33 mouse cellular contexts compared by ENCODE assay signal in genomic region chr4:147866056-147866455, GRCm38 (mm10).
"Had no signal": no experiment of that assay in that cellular context is flagged by ENCODE, and none has a peak within 500 bp of the region (broad histone marks: within the 10 kb centered on the region; RNA-seq: fewer than 3 reads in every experiment).

No protein-coding gene starts in this region.

- DNase-seq: heart, adult 2 months; heart, postnatal 10 days; heart, postnatal 36 days; heart, postnatal 4 days; kidney, adult 11 months; kidney, adult 18-20 months; kidney, adult 8-10 months; kidney, adult 9 months; kidney, postnatal 10 days; kidney, postnatal 14 days; kidney, postnatal 25 days; kidney, postnatal 36 days; kidney, postnatal 4 days; layer of hippocampus, adult 9-11 months; layer of hippocampus, postnatal 36 days had no signal

- H3K4me3 ChIP-seq: heart, adult 2 months; heart, embryonic 10.5 days; heart, embryonic 12.5 days; heart, embryonic 13.5 days; heart, embryonic 15.5 days; hindbrain, embryonic 10.5 days; hindbrain, embryonic 12.5 days; hindbrain, embryonic 13.5 days; hindbrain, embryonic 15.5 days; kidney, embryonic 15.5 days; layer of hippocampus, adult 2 months had no signal

- H3K27me3 ChIP-seq: heart, embryonic 12.5 days; heart, embryonic 13.5 days; heart, embryonic 15.5 days; hindbrain, embryonic 12.5 days; hindbrain, embryonic 13.5 days; hindbrain, embryonic 15.5 days; kidney, embryonic 15.5 days had no signal

- H3K4me2 ChIP-seq: heart, embryonic 11.5 days; heart, embryonic 12.5 days; heart, embryonic 13.5 days; heart, embryonic 15.5 days; hindbrain, embryonic 12.5 days; hindbrain, embryonic 13.5 days; hindbrain, embryonic 14.5 days; hindbrain, embryonic 15.5 days; kidney, embryonic 15.5 days had no signal

- H3K9me3 ChIP-seq: heart, embryonic 10.5 days; heart, embryonic 12.5 days; heart, embryonic 13.5 days; heart, embryonic 15.5 days; hindbrain, embryonic 12.5 days; hindbrain, embryonic 13.5 days; hindbrain, embryonic 15.5 days had no signal

- H3K27ac ChIP-seq: heart, adult 2 months; heart, embryonic 10.5 days; heart, embryonic 13.5 days; heart, embryonic 15.5 days; hindbrain, embryonic 10.5 days; hindbrain, embryonic 12.5 days; hindbrain, embryonic 13.5 days; hindbrain, embryonic 14.5 days; hindbrain, embryonic 15.5 days; hindbrain, postnatal 0 days; kidney, embryonic 15.5 days; kidney, postnatal 0 days; layer of hippocampus, adult 2 months had no signal

- ATAC-seq: hindbrain, embryonic 16.5 days; hindbrain, postnatal 0 days; inflammation-experienced regulatory T-cells, adult 6 months; intestine, embryonic 16.5 days; intestine, postnatal 0 days had no signal

- H3K9ac ChIP-seq: heart, embryonic 12.5 days; heart, embryonic 13.5 days; heart, embryonic 15.5 days; hindbrain, embryonic 12.5 days; hindbrain, embryonic 13.5 days; hindbrain, embryonic 14.5 days; hindbrain, embryonic 15.5 days; kidney, embryonic 15.5 days had no signal
